Mouse (Mus musculus): ENCODE results near the gene Gm17428. TPM values are rescaled to one million over a fixed set of nuclear protein-coding genes. Genes with fewer than 3 reads are reported as not detected.
"Not testable (repeated sequence)": the region's sequence is repeated elsewhere in the genome, so short reads cannot be mapped to it uniquely, and the experiment has no call there.

The Gm17428 gene
- polyA plus RNA-seq, 1 experiment from 2014 or later, result not detected

GRCm38 (mm10) chr14:54955481-54955880 is 21.3 kb upstream of the Gm17428 start:
- ATAC-seq (ENCODE audit: low FRiP score, low read depth), result no peak
- WGBS, result 83% methylated on average over 3 of the region's 3 CpGs
- no peak overlapping the region for H3K9ac ChIP-seq (replicated peaks)
- no peaks in the 10 kb centered on the region for H3K9me3 ChIP-seq
- no peak overlapping the region for H3K27ac ChIP-seq (replicated peaks)
- no peak overlapping the region for H3K4me2 ChIP-seq (replicated peaks)
- no peaks in the 10 kb centered on the region for H3K4me1 ChIP-seq
- no peaks in the 10 kb centered on the region for H3K27me3 ChIP-seq
- no peaks in the 10 kb centered on the region for H3K36me3 ChIP-seq
- no peak overlapping the region for H3K4me3 ChIP-seq

GRCm38 (mm10) chr14:54956533-54956932 is 20.2 kb upstream of the Gm17428 start:
- Histone ChIP-seq H3K27ac (replicated peaks) (no peak overlapping the region), H3K4me1 (no peaks in the 10 kb centered on the region), H3K4me2 (replicated peaks) (no peak overlapping the region), H3K9ac (replicated peaks) (no peak overlapping the region), H3K4me3 (no peak overlapping the region), H3K9me3 (no peaks in the 10 kb centered on the region), H3K36me3 (no peaks in the 10 kb centered on the region), H3K27me3 (no peaks in the 10 kb centered on the region)
- 85% methylated on average over 9 of the region's 9 CpGs for WGBS
- no peak for ATAC-seq (ENCODE audit: low FRiP score, low read depth)

- Histone ChIP-seq H3K27me3 (no peaks in the 10 kb centered on the region), H3K9ac (replicated peaks) (no peak overlapping the region), H3K4me2 (replicated peaks) (no peak overlapping the region), H3K9me3 (no peaks in the 10 kb centered on the region), H3K27ac (replicated peaks) (no peak overlapping the region), H3K4me3 (no peak overlapping the region), H3K36me3 (no peaks in the 10 kb centered on the region), H3K4me1 (no peaks in the 10 kb centered on the region)
- 83% methylated on average over 4 of the region's 4 CpGs for WGBS
- no peak for ATAC-seq (ENCODE audit: low FRiP score, low read depth)
Measured at GRCm38 (mm10) chr14:54958503-54958902, 18.2 kb upstream of the Gm17428 start.

- Histone ChIP-seq H3K9ac (replicated peaks) (no peak overlapping the region), H3K36me3 (no peaks in the 10 kb centered on the region), H3K27ac (replicated peaks) (no peak overlapping the region), H3K9me3 (no peaks in the 10 kb centered on the region), H3K4me1 (no peaks in the 10 kb centered on the region), H3K4me3 (no peak overlapping the region), H3K27me3 (no peaks in the 10 kb centered on the region), H3K4me2 (replicated peaks) (no peak overlapping the region)
- WGBS, result 96% methylated on average over 3 of the region's 3 CpGs
- ATAC-seq (ENCODE audit: low FRiP score, low read depth), result no peak
Measured at GRCm38 (mm10) chr14:54959197-54959596, 17.5 kb upstream of the Gm17428 start.

- not testable (repeated sequence) for H3K27ac ChIP-seq (replicated peaks); ATAC-seq (ENCODE audit: low FRiP score, low read depth); H3K4me3 ChIP-seq; H3K4me1 ChIP-seq; H3K9ac ChIP-seq (replicated peaks); H3K4me2 ChIP-seq (replicated peaks); H3K27me3 ChIP-seq; H3K9me3 ChIP-seq; H3K36me3 ChIP-seq
- WGBS, result 96% methylated on average over 12 of the region's 12 CpGs
Measured at GRCm38 (mm10) chr14:54959853-54960613, 16.7 kb upstream of the Gm17428 start.

- WGBS, result 72% methylated on average over 10 of the region's 10 CpGs
- no peak overlapping the region for H3K4me3 ChIP-seq
- ATAC-seq (ENCODE audit: low FRiP score, low read depth), result no peak
Measured at GRCm38 (mm10) chr14:54960769-54961168, 16.0 kb upstream of the Gm17428 start.

GRCm38 (mm10) chr14:54961487-54961886 is 15.2 kb upstream of the Gm17428 start:
- Histone ChIP-seq H3K27ac (replicated peaks) (no peak overlapping the region), H3K4me1 (no peaks in the 10 kb centered on the region), H3K9me3 (no peaks in the 10 kb centered on the region), H3K27me3 (no peaks in the 10 kb centered on the region), H3K9ac (replicated peaks) (no peak overlapping the region), H3K4me2 (replicated peaks) (no peak overlapping the region), H3K4me3 (no peak overlapping the region), H3K36me3 (no peaks in the 10 kb centered on the region)
- 81% methylated on average over 5 of the region's 5 CpGs for WGBS
- no peak for ATAC-seq (ENCODE audit: low FRiP score, low read depth)

More at GRCm38 (mm10) chr14:54960769-54961168, 16.0 kb upstream of the Gm17428 start:
- Histone ChIP-seq H3K4me1 (no peaks in the 10 kb centered on the region), H3K9me3 (no peaks in the 10 kb centered on the region), H3K36me3 (no peaks in the 10 kb centered on the region), H3K27me3 (no peaks in the 10 kb centered on the region), H3K9ac (replicated peaks) (no peak overlapping the region), H3K27ac (replicated peaks) (no peak overlapping the region), H3K4me2 (replicated peaks) (no peak overlapping the region)

GRCm38 (mm10) chr14:54962714-54963113 is 14.0 kb upstream of the Gm17428 start:
- Histone ChIP-seq H3K4me2 (replicated peaks) (no peak overlapping the region), H3K27ac (replicated peaks) (no peak overlapping the region), H3K36me3 (no peaks in the 10 kb centered on the region), H3K4me3 (no peak overlapping the region), H3K9ac (replicated peaks) (no peak overlapping the region), H3K9me3 (no peaks in the 10 kb centered on the region), H3K27me3 (no peaks in the 10 kb centered on the region), H3K4me1 (no peaks in the 10 kb centered on the region)
- no peak for ATAC-seq (ENCODE audit: low FRiP score, low read depth)
- 85% methylated on average over 7 of the region's 7 CpGs for WGBS

GRCm38 (mm10) chr14:54963727-54964126 is 13.0 kb upstream of the Gm17428 start:
- Histone ChIP-seq H3K27ac (replicated peaks) (no peak overlapping the region), H3K27me3 (no peaks in the 10 kb centered on the region), H3K4me2 (replicated peaks) (no peak overlapping the region), H3K9ac (replicated peaks) (no peak overlapping the region), H3K4me1 (no peaks in the 10 kb centered on the region), H3K36me3 (no peaks in the 10 kb centered on the region), H3K9me3 (no peaks in the 10 kb centered on the region), H3K4me3 (no peak overlapping the region)
- 87% methylated on average over 11 of the region's 11 CpGs for WGBS
- no peak for ATAC-seq (ENCODE audit: low FRiP score, low read depth)

GRCm38 (mm10) chr14:54965044-54965443 is 11.7 kb upstream of the Gm17428 start:
- H3K27me3 ChIP-seq, result no peaks in the 10 kb centered on the region
- no peaks in the 10 kb centered on the region for H3K9me3 ChIP-seq
- H3K4me2 ChIP-seq (replicated peaks), result no peak overlapping the region
- 88% methylated on average over 15 of the region's 15 CpGs for WGBS
- H3K9ac ChIP-seq (replicated peaks), result no peak overlapping the region
- no peak overlapping the region for H3K4me3 ChIP-seq
- no peaks in the 10 kb centered on the region for H3K4me1 ChIP-seq
- no peak for ATAC-seq (ENCODE audit: low FRiP score, low read depth)
- no peaks in the 10 kb centered on the region for H3K36me3 ChIP-seq
- no peak overlapping the region for H3K27ac ChIP-seq (replicated peaks)

- H3K9me3 ChIP-seq, result no peaks in the 10 kb centered on the region
- H3K4me1 ChIP-seq, result no peaks in the 10 kb centered on the region
- no peak overlapping the region for H3K4me3 ChIP-seq
- ATAC-seq (ENCODE audit: low FRiP score, low read depth), result no peak
- H3K27me3 ChIP-seq, result no peaks in the 10 kb centered on the region
- H3K9ac ChIP-seq (replicated peaks), result no peak overlapping the region
- H3K4me2 ChIP-seq (replicated peaks), result no peak overlapping the region
- H3K36me3 ChIP-seq, result no peaks in the 10 kb centered on the region
- H3K27ac ChIP-seq (replicated peaks), result no peak overlapping the region
- WGBS, result 76% methylated on average over 6 of the region's 6 CpGs
Measured at GRCm38 (mm10) chr14:54965631-54966030, 11.1 kb upstream of the Gm17428 start.

GRCm38 (mm10) chr14:54966320-54966977 is 10.3 kb upstream of the Gm17428 start, which contains the start of gene Myh6:
Gene Myh6, minus strand, starts transcription at chr14:54966927.
- no peak for ATAC-seq (ENCODE audit: low FRiP score, low read depth)
- H3K36me3 ChIP-seq, result no peaks in the 10 kb centered on the region
- no peaks in the 10 kb centered on the region for H3K9me3 ChIP-seq
- no peaks in the 10 kb centered on the region for H3K27me3 ChIP-seq
- H3K4me1 ChIP-seq, result no peaks in the 10 kb centered on the region
- no peak within 1 kb of the TSS for H3K4me3 ChIP-seq
- WGBS, result 82% methylated on average over 7 of the region's 7 CpGs
- no peak within 1 kb of the TSS for H3K27ac ChIP-seq (replicated peaks)
- no peak within 1 kb of the TSS for H3K9ac ChIP-seq (replicated peaks)
- H3K4me2 ChIP-seq (replicated peaks), result no peak within 1 kb of the TSS
